Mouse (Mus musculus) left cerebral cortex, postnatal 36 days (tissue): ENCODE data around the gene Ifna9. TPM values are rescaled to one million over a fixed set of nuclear protein-coding genes. Genes with fewer than 3 reads are reported as not detected.
A peak's percentile ranks its signal among the peaks of the same experiment; 100 is the strongest.
"Not testable (repeated sequence)": the region's sequence is repeated elsewhere in the genome, so short reads cannot be mapped to it uniquely, and the experiment has no call there.

Experiments used
- DNase-seq, 2 experiments: peaks; one replicate each; pipeline ENCODE4 v3.0.0; 2021 to 2022; ENCODE audit warnings: low spot score in 2 of 2, mixed read lengths in 1 of 2
- intact Hi-C: fragments of 180-260 bp; cut with DNase I; formaldehyde crosslinking; loops from one replicate; pipeline ENCODE4 v1.15.1; 2025
- total RNA-seq, 2 experiments: library from RNA; stranded (reverse); gene quantifications; 2 replicates each; pipeline ENCODE4 v1.2.3; 2021

Ifna9 gene
- not detected for total RNA-seq

GRCm38 (mm10) chr4:88592285-88592684 is at the start of gene Ifna9:
Gene Ifna9, minus strand, starts transcription at chr4:88592385.
- intact Hi-C loops: no loop called here
- no peak for DNase-seq

GRCm38 (mm10) chr4:88641077-88641831 is 49.1 kb upstream of the Ifna9 start:
- DNase-seq: peak; percentile 77 to 83
- intact Hi-C loops: no loop called here

DNA sequence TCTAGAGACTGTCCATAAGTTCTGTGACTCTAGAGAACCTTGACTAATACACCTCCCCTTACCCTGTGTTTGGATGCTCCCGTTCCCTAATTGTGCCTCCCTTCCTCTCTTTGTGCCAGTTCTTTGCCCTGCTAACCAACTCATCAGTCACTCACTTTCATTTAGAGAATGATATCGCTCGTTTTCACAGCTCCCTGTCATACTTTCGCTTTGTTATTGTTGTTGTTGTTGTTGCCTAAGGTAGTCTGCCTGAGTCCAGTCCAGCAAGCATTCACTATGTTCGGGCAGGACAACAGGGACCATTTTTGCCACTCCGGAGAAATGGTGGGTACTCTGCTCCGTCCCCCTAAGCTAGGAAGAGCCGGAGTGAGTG is 48.5 kb upstream of the Ifna9 start:
- DNase-seq: no peak
- intact Hi-C loops: no loop called here

- intact Hi-C loops: no loop called here
- DNase-seq: no peak
Measured at GRCm38 (mm10) chr4:88634311-88634710, 42.1 kb upstream of the Ifna9 start, which contains the start of gene C87499. Gene C87499, minus strand, starts transcription at chr4:88634411.

DNA sequence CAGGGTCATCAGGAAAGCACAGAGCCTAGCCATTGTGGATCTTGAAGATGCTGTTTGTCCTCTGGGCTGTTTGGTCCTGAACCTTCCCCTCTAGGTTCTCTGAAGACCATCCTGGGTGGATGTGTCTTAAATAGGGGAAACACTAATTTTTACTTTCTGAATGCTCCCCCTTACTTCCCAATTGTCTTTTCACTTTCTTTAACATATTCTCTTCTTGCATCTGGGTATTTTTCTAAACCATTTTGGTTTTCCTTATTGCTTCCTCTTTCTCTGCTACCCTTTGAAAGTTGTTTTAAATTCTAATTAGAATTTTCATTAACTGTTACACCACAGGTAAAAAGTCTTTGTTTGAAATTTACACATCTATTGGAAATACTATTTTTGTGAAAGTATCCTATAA is 11.1 kb upstream of the Ifna9 start, which contains the start of gene Ifna12:
TSS of gene Ifna12 (minus strand) at position 101 of the 400 bp plus-strand sequence.
- DNase-seq: no peak
- intact Hi-C loops: no loop called here

- intact Hi-C loops: no loop called here
- DNase-seq: no peak
Measured at GRCm38 (mm10) chr4:88571698-88572097, 20.5 kb downstream of the Ifna9 start, which contains the start of gene Ifna14. Gene Ifna14, minus strand, starts transcription at chr4:88571798.

- intact Hi-C loops: no loop called here
- no peak for DNase-seq
Measured at GRCm38 (mm10) chr4:88561791-88562190, 30.4 kb downstream of the Ifna9 start.

- intact Hi-C loops, DNase-seq: not testable (repeated sequence)
Measured at GRCm38 (mm10) chr4:88558145-88558544, 34.0 kb downstream of the Ifna9 start, which contains the start of gene Ifna15. Gene Ifna15, minus strand, starts transcription at chr4:88558245.

DNA sequence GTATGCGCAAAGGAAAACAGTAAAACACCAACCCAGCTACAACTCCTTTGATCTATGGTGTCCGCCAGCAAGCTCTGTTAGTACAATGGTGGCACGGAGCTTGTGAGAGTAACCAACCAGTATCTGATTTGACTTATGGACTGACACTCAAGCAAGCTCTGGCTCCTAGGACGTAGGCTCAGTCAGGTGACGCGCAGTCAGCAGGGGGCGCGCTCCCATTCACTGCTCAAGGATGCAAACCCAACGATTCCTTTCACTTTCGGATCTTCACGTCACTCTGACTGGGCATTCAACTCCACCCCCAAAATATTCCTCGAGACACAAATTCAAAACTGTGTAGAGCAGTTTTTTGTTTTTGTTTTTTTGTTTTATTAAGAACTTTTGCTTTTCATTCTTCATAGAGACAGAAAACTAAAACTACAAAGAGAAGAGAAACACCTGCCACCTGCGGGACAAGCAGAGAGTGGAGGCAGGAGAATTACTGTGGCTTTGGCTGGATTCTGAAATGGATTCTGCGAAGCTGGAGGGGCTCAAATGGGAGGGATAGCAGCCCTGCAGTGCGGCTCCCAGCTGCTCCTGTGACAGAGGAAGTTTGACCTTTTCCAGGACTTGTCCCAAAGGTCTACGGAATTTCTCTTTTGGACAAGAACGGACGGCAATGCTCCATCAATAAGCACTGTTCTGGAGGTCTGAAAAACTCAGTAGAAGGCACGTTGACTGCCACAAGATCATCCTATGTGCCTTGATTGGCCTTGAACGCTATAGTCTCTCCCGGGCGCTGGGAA is 41.8 kb downstream of the Ifna9 start:
- peak; percentile 20 to 32 for DNase-seq
- intact Hi-C loops: no loop called here

DNA sequence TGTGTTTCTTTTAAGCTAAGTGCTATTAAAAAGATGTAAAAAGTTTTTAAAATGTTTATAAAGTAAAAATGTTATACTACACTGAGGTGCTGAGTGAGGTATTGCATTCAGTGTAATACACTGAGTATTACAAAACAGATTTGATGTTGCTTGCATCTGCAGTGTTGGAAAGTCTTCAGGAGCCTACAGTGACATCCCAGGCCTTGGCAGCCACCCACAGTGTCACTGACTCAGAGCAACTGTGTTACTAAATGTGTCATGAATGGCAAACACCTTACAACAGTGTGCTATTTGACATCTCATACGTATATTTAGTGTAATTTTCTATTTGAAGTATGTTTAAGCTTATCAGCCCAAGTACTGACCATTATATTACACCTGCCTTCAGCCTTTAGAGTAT is 44.2 kb downstream of the Ifna9 start:
- DNase-seq: no peak
- intact Hi-C loops: loop anchor here (10.0 kb wide), 2 partner anchors 143 to 243 kb away; no protein-coding TSS in a partner anchor

GRCm38 (mm10) chr4:88543649-88544234 is 48.4 kb downstream of the Ifna9 start:
- intact Hi-C loops: loop anchor here (2.0 to 10.0 kb wide), 4 partner anchors 139 to 1175 kb away; no protein-coding TSS in a partner anchor
- DNase-seq: no peak

Other genes starting within 250 kb of the Ifna9 start
- 1 to 10 TPM; 1.3 to 1.4 TPM for gene Hacd4, start 153.5 kb downstream of the Ifna9 start, total RNA-seq
- not detected for gene Ifnb1, start 69.6 kb downstream of the Ifna9 start, total RNA-seq
- not detected for gene Ifna15, start 34.1 kb downstream of the Ifna9 start, total RNA-seq
- not detected for gene Ifna14, start 20.6 kb downstream of the Ifna9 start, total RNA-seq
- gene Ifna12, start 11.0 kb upstream of the Ifna9 start, total RNA-seq: not detected
- gene C87499, start 42.0 kb upstream of the Ifna9 start, total RNA-seq: not detected
- gene Ifna13, start 52.1 kb upstream of the Ifna9 start, total RNA-seq: not detected
- not detected for gene Ifna16, start 84.5 kb upstream of the Ifna9 start, total RNA-seq
- gene Ifna2, start 91.5 kb upstream of the Ifna9 start, total RNA-seq: not detected
- gene Ifnab, start 99.0 kb upstream of the Ifna9 start, total RNA-seq: not detected
- gene Gm26566, start 129.4 kb upstream of the Ifna9 start, total RNA-seq: 1 to 10 TPM in 1 of 2 experiments, under 1 TPM in 1; 0.66 to 1.5 TPM
- 100 to 1,000 TPM in 1 of 2 experiments, 10 to 100 TPM in 1; 92.7 to 101 TPM for gene Klhl9, start 130.1 kb upstream of the Ifna9 start, total RNA-seq
- not detected for gene Gm13271, start 162.5 kb upstream of the Ifna9 start, total RNA-seq
- gene Gm13283, start 167.7 kb upstream of the Ifna9 start, total RNA-seq: not detected
- not detected for gene Gm13290, start 181.4 kb upstream of the Ifna9 start, total RNA-seq
- gene Gm13289, start 184.5 kb upstream of the Ifna9 start, total RNA-seq: not detected
- not detected for gene Gm13272, start 187.5 kb upstream of the Ifna9 start, total RNA-seq
- gene Ifnz, start 189.7 kb upstream of the Ifna9 start, total RNA-seq: not detected
- not detected for gene Gm13276, start 193.3 kb upstream of the Ifna9 start, total RNA-seq
- gene Gm13277, start 196.2 kb upstream of the Ifna9 start, total RNA-seq: not detected
- gene Gm13278, start 199.2 kb upstream of the Ifna9 start, total RNA-seq: not detected
- gene Gm13275, start 202.1 kb upstream of the Ifna9 start, total RNA-seq: not detected
- not detected for gene Gm13279, start 205.0 kb upstream of the Ifna9 start, total RNA-seq
- not detected for gene Gm13285, start 207.3 kb upstream of the Ifna9 start, total RNA-seq
- not detected for gene Gm13287, start 210.9 kb upstream of the Ifna9 start, total RNA-seq
- not detected for gene Gm13288, start 213.1 kb upstream of the Ifna9 start, total RNA-seq
- gene Ifna7, start 223.8 kb upstream of the Ifna9 start, total RNA-seq: not detected
- gene Ifna11, start 227.6 kb upstream of the Ifna9 start, total RNA-seq: not detected
- not detected for gene Ifna6, start 235.0 kb upstream of the Ifna9 start, total RNA-seq
- not detected for gene Ifna5, start 243.1 kb upstream of the Ifna9 start, total RNA-seq
- gene Ifna4, start 249.5 kb upstream of the Ifna9 start, total RNA-seq: not detected